Mouse (Mus musculus): ENCODE measurements around the gene Tmem94.

- TF ChIP-seq CTCF (IDR thresholded peaks at IDR 0.05; ENCODE audit: control insufficient read depth, insufficient read depth, insufficient replicate concordance, low read depth, low read length) (no peak), POLR2A (IDR thresholded peaks at IDR 0.05; ENCODE audit: control insufficient read depth, low read depth, low read length) (no peak)
Measured at GRCm38 (mm10) chr11:115723231-115723630, 42.0 kb upstream of the Tmem94 start.
